Mouse (Mus musculus) MEL (cell line): ENCODE data around the gene Ncam1. TPM values are rescaled to one million over a fixed set of nuclear protein-coding genes. Genes with fewer than 3 reads are reported as not detected.

ENCODE experiments used
- DNase-seq: peaks from one replicate; pipeline ENCODE4 v3.0.0; 2011; ENCODE audit warnings: low read depth, low spot score
- H3K27ac ChIP-seq: 2 replicates; pipeline ENCODE4 v1.5.1; 2012; ENCODE audit warnings: low read depth, mild to moderate bottlenecking, control low read depth, low read length, moderate library complexity; ENCODE audit not compliant: control insufficient read depth
- H3K27me3 ChIP-seq, 2 experiments: fragments of 150-350 bp in 1 of 2; sonication (generic) in 1 of 2; 2 replicates each; pipeline ENCODE4 v1.6.1; 2012; ENCODE audit warnings: low read length in 2 of 2, mild to moderate bottlenecking in 2 of 2, improper control_type of control experiment in 1 of 2, moderate library complexity in 1 of 2; ENCODE audit not compliant: insufficient read depth in 2 of 2, control insufficient read depth in 1 of 2
- H3K36me3 ChIP-seq, 2 experiments: 2 replicates each; pipeline ENCODE4 v1.6.1; 2012 to 2014; ENCODE audit warnings: low read length in 2 of 2, improper control_type of control experiment in 1 of 2, inconsistent platforms in 1 of 2, mild to moderate bottlenecking in 1 of 2; ENCODE audit not compliant: insufficient read depth in 2 of 2, control insufficient read depth in 1 of 2
- H3K4me1 ChIP-seq, 2 experiments: fragments of 150-350 bp in 1 of 2; sonication (generic) in 1 of 2; 2 replicates each; pipeline ENCODE4 v1.6.1; 2012; ENCODE audit warnings: low read length in 2 of 2, improper control_type of control experiment in 1 of 2, mild to moderate bottlenecking in 1 of 2; ENCODE audit not compliant: insufficient read depth in 2 of 2, control insufficient read depth in 1 of 2
- H3K4me3 ChIP-seq, 2 experiments: fragments of 150-350 bp in 1 of 2; sonication (generic) in 1 of 2; 2 replicates each; pipeline ENCODE4 v1.5.1; 2012; ENCODE audit warnings: low read depth in 2 of 2, low read length in 2 of 2, mild to moderate bottlenecking in 2 of 2, moderate library complexity in 2 of 2, control low read depth in 1 of 2, improper control_type of control experiment in 1 of 2; ENCODE audit not compliant: control insufficient read depth in 1 of 2, insufficient read depth in 1 of 2
- H3K79me2 ChIP-seq: 2 replicates; pipeline ENCODE4 v1.6.1; 2012; ENCODE audit warnings: mild to moderate bottlenecking, low read length, moderate library complexity; ENCODE audit not compliant: control insufficient read depth, poor library complexity, insufficient read depth
- H3K9ac ChIP-seq: 2 replicates; pipeline ENCODE4 v1.6.1; 2012; ENCODE audit warnings: low read depth, mild to moderate bottlenecking, control low read depth, low read length, moderate library complexity; ENCODE audit not compliant: control insufficient read depth, poor library complexity, severe bottlenecking
- H3K9me3 ChIP-seq: fragments of 150-350 bp; sonication (generic); replicated peaks from 2 replicates; pipeline ENCODE4 v1.6.1; 2012; ENCODE audit warnings: mild to moderate bottlenecking, low read length, improper control_type of control experiment, moderate library complexity; ENCODE audit not compliant: insufficient read depth
- CHD2 ChIP-seq: IDR thresholded peaks from 2 replicates; pipeline ENCODE4 v1.6.1; 2011; ENCODE audit warnings: low read length, improper control_type of control experiment
- CTCF ChIP-seq, 3 experiments: IDR thresholded peaks in 2 of 3; conservative IDR thresholded peaks in 1 of 3; 2 replicates each; pipeline ENCODE4 v1.5.1; 2011 to 2012; ENCODE audit warnings: low read length in 3 of 3, low read depth in 2 of 3, mild to moderate bottlenecking in 2 of 3, improper control_type of control experiment in 1 of 3, inconsistent platforms in 1 of 3, mixed read lengths in 1 of 3, moderate library complexity in 1 of 3; ENCODE audit not compliant: control insufficient read depth in 1 of 3, insufficient read depth in 1 of 3, poor library complexity in 1 of 3, severe bottlenecking in 1 of 3
- ELF1 ChIP-seq: IDR thresholded peaks from 2 replicates; pipeline ENCODE4 v1.6.1; 2014; ENCODE audit warnings: low read depth, mild to moderate bottlenecking, inconsistent platforms, low read length, improper control_type of control experiment, moderate library complexity
- EP300 ChIP-seq, 2 experiments: IDR thresholded peaks; 2 replicates each; pipeline ENCODE4 v1.6.1; 2011; ENCODE audit warnings: improper control_type of control experiment in 2 of 2, low read length in 2 of 2, low read depth in 1 of 2, mild to moderate bottlenecking in 1 of 2
- GATA1 ChIP-seq: IDR thresholded peaks from 2 replicates; pipeline ENCODE4 v1.6.1; 2011; ENCODE audit warnings: low read depth, low read length, improper control_type of control experiment
- HCFC1 ChIP-seq: IDR thresholded peaks from 2 replicates; pipeline ENCODE4 v1.6.1; 2012; ENCODE audit warnings: low read depth, mild to moderate bottlenecking, inconsistent platforms, low read length, improper control_type of control experiment, moderate library complexity
- KAT2A ChIP-seq: conservative IDR thresholded peaks from 2 replicates; pipeline ENCODE4 v1.6.1; 2012; ENCODE audit warnings: low read depth, low read length, improper control_type of control experiment, inconsistent platforms
- MAX ChIP-seq: IDR thresholded peaks from 2 replicates; pipeline ENCODE4 v1.6.1; 2011; ENCODE audit warnings: low read length, improper control_type of control experiment
- MAZ ChIP-seq: IDR thresholded peaks from 2 replicates; pipeline ENCODE4 v1.6.1; 2012; ENCODE audit warnings: low read depth, mild to moderate bottlenecking, inconsistent platforms, low read length, improper control_type of control experiment
- MEF2A ChIP-seq: IDR thresholded peaks from 2 replicates; pipeline ENCODE4 v1.6.1; 2014; ENCODE audit warnings: low read depth, mild to moderate bottlenecking, inconsistent platforms, low read length, improper control_type of control experiment; ENCODE audit not compliant: poor library complexity, insufficient replicate concordance, severe bottlenecking; ENCODE audit errors: extremely low read depth
- NELFE ChIP-seq: IDR thresholded peaks from 2 replicates; pipeline ENCODE4 v1.6.1; 2011; ENCODE audit warnings: low read depth, low read length, improper control_type of control experiment
- NRF1 ChIP-seq: IDR thresholded peaks from 2 replicates; pipeline ENCODE4 v1.6.1; 2014; ENCODE audit warnings: low read depth, mild to moderate bottlenecking, inconsistent platforms, low read length, improper control_type of control experiment, moderate library complexity; ENCODE audit not compliant: poor library complexity, insufficient read depth, severe bottlenecking
- POLR2AphosphoS5 ChIP-seq: IDR thresholded peaks from 2 replicates; pipeline ENCODE4 v1.6.1; 2012; ENCODE audit warnings: low read depth, borderline replicate concordance, mild to moderate bottlenecking, inconsistent platforms, low read length, moderate library complexity, mixed read lengths
- RAD21 ChIP-seq: IDR thresholded peaks from 2 replicates; pipeline ENCODE4 v1.6.1; 2011; ENCODE audit warnings: mild to moderate bottlenecking, low read depth, low read length, improper control_type of control experiment
- RCOR1 ChIP-seq: IDR thresholded peaks from 2 replicates; pipeline ENCODE4 v1.6.1; 2012; ENCODE audit warnings: low read depth, mild to moderate bottlenecking, inconsistent platforms, low read length, improper control_type of control experiment
- SIN3A ChIP-seq: IDR thresholded peaks from 2 replicates; pipeline ENCODE4 v1.6.1; 2012; ENCODE audit warnings: low read length, improper control_type of control experiment, inconsistent platforms
- SMC3 ChIP-seq: IDR thresholded peaks from 2 replicates; pipeline ENCODE4 v1.6.1; 2011; ENCODE audit warnings: low read depth, low read length, improper control_type of control experiment
- TBP ChIP-seq: IDR thresholded peaks from 2 replicates; pipeline ENCODE4 v1.8.0; 2011; ENCODE audit warnings: low read depth, low read length, improper control_type of control experiment
- USF2 ChIP-seq, 2 experiments: IDR thresholded peaks; 2 replicates each; pipeline ENCODE4 v1.6.1; 2011 to 2012; ENCODE audit warnings: improper control_type of control experiment in 2 of 2, low read length in 2 of 2, borderline replicate concordance in 1 of 2, inconsistent platforms in 1 of 2, low read depth in 1 of 2, mild to moderate bottlenecking in 1 of 2; ENCODE audit not compliant: insufficient read depth in 1 of 2
- ZC3H11A ChIP-seq: IDR thresholded peaks from 2 replicates; pipeline ENCODE4 v1.6.1; 2012; ENCODE audit warnings: low read depth, mild to moderate bottlenecking, inconsistent platforms, low read length, improper control_type of control experiment
- ZKSCAN1 ChIP-seq: IDR thresholded peaks from 2 replicates; pipeline ENCODE4 v1.6.1; 2012; ENCODE audit warnings: low read depth, mild to moderate bottlenecking, inconsistent platforms, low read length, improper control_type of control experiment, moderate library complexity
- ZMIZ1 ChIP-seq: IDR thresholded peaks from 2 replicates; pipeline ENCODE4 v1.6.1; 2012; ENCODE audit warnings: low read depth, mild to moderate bottlenecking, inconsistent platforms, low read length, improper control_type of control experiment, moderate library complexity
- ZNF384 ChIP-seq: IDR thresholded peaks from 2 replicates; pipeline ENCODE4 v1.6.1; 2012; ENCODE audit warnings: low read depth, mild to moderate bottlenecking, inconsistent platforms, low read length, improper control_type of control experiment
- polyA plus RNA-seq, 2 experiments: library from polyadenylated mRNA; stranded (reverse) in 1 of 2; unstranded in 1 of 2; fragments of >175 nt in 1 of 2; fragments of >200 nt in 1 of 2; gene quantifications; 2 replicates each; pipeline versions ENCODE4 v1.2.1 to v1.2.4; 2012; ENCODE audit warnings: low replicate concordance in 2 of 2, low read depth in 1 of 2; ENCODE audit not compliant: insufficient read length in 2 of 2, insufficient read depth in 1 of 2, missing spikeins in 1 of 2
- total RNA-seq: library from RNA; depleted of rRNA; stranded (reverse); fragments of 300-350 nt; gene quantifications from 2 replicates; pipeline ENCODE4 v1.2.3, GENCODE M21; 2012

Ncam1 gene
- total and polyA plus RNA-seq, 3 experiments, result not detected

DNA sequence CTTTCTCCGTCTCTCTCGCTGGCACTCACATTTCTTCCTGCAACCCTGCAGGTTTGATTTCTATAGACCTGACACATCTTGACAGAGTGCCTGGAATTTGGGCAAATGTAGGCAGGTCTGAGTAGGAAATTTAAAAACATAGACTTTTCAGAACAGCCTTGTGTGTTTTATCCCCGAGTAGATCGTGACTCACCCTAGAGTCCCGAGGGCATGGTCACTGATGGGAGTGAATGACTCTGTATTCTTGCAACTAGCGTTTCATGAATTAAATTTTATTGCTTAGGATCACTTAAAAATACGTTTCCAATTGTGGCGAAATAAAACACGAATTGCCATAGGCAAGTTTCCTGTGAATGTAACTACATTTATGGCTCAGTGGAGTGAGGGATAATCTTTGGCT, 274.8 kb downstream of the Ncam1 start:
- DNase-seq, result no peak
- H3K9me3 ChIP-seq, result no peaks in the 10 kb centered on the region
- TF ChIP-seq ZNF384 (no peak), CHD2 (no peak), POLR2AphosphoS5 (no peak), ZMIZ1 (no peak), MAX (no peak), ZKSCAN1 (no peak), CTCF (IDR thresholded peaks at IDR 0.05 in 2 of 3, conservative IDR thresholded peaks at IDR 0.05 in 1 of 3; ENCODE audit: control insufficient read depth in 1 of 3, insufficient read depth in 1 of 3, low read depth in 2 of 3, low read length in 3 of 3, poor library complexity in 1 of 3, severe bottlenecking in 1 of 3) (no peak), MEF2A (no peak), EP300 (IDR thresholded peaks at IDR 0.05; ENCODE audit: low read depth in 1 of 2, low read length in 2 of 2) (no peak), NELFE (no peak), KAT2A (no peak), TBP (no peak), RAD21 (no peak), RCOR1 (no peak), SIN3A (no peak), MAZ (no peak), SMC3 (no peak)
- TF ChIP-seq, all 39 proteins: peak for 0

DNA sequence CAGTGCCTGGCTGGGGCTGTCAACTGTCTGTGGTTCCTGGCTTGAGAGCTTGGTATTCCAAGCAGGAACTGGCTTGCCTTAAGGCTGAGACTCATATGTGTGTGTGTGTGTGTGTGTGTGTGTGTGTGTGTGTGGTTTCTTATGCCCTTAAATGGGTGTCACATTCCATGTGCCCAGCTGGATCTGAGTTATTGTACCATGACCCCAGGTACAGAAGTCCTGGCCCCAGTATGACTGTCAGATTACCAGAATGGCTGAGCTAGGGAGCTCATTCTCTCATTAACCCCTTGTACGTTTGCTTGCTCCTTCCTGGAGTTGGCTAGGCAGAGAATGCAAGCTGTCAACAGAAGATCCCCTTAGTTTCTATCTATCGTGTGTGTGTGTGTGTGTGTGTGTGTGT, 284.4 kb downstream of the Ncam1 start:
- DNase-seq, result no peak
- H3K27ac ChIP-seq, result no peak overlapping the region
- no peaks in the 10 kb centered on the region for H3K9me3 ChIP-seq
- H3K27me3 ChIP-seq, result no peaks in the 10 kb centered on the region
- no peak overlapping the region for H3K9ac ChIP-seq
- no peaks in the 10 kb centered on the region for H3K4me1 ChIP-seq
- H3K79me2 ChIP-seq, result no peaks in the 10 kb centered on the region
- H3K36me3 ChIP-seq, result no peaks in the 10 kb centered on the region
- H3K4me3 ChIP-seq, result no peak overlapping the region
- no peak for TF ChIP-seq MAZ
- no peak for TF ChIP-seq NRF1
- TF ChIP-seq ZC3H11A, result no peak
- TF ChIP-seq CHD2, result no peak
- no peak for TF ChIP-seq ZKSCAN1
- TF ChIP-seq GATA1, result no peak
- TF ChIP-seq POLR2AphosphoS5, result no peak
- no peak for TF ChIP-seq SIN3A
- no peak for TF ChIP-seq CTCF (IDR thresholded peaks at IDR 0.05 in 2 of 3, conservative IDR thresholded peaks at IDR 0.05 in 1 of 3; ENCODE audit: control insufficient read depth in 1 of 3, insufficient read depth in 1 of 3, low read depth in 2 of 3, low read length in 3 of 3, poor library complexity in 1 of 3, severe bottlenecking in 1 of 3)
- no peak for TF ChIP-seq MEF2A
- TF ChIP-seq USF2 (IDR thresholded peaks at IDR 0.05; ENCODE audit: borderline replicate concordance in 1 of 2, insufficient read depth in 1 of 2, low read depth in 1 of 2, low read length in 2 of 2), result no peak
- no peak for TF ChIP-seq ELF1
- TF ChIP-seq HCFC1, result no peak
- no peak for TF ChIP-seq ZMIZ1

More for the DNA sequence above, 274.8 kb downstream of the Ncam1 start:
- no peaks in the 10 kb centered on the region for H3K27me3 ChIP-seq
- H3K4me3 ChIP-seq, result no peak overlapping the region
- no peaks in the 10 kb centered on the region for H3K36me3 ChIP-seq
- H3K27ac ChIP-seq, result no peak overlapping the region
- H3K79me2 ChIP-seq, result no peaks in the 10 kb centered on the region
- H3K9ac ChIP-seq, result no peak overlapping the region
- no peaks in the 10 kb centered on the region for H3K4me1 ChIP-seq
